Mouse (Mus musculus): ENCODE data around the gene Krt16. TPM values are rescaled to one million over a fixed set of nuclear protein-coding genes. Genes with fewer than 3 reads are reported as not detected.

Gene Krt16
- total and polyA plus RNA-seq, 2 experiments from 2014 or later: not detected

DNA sequence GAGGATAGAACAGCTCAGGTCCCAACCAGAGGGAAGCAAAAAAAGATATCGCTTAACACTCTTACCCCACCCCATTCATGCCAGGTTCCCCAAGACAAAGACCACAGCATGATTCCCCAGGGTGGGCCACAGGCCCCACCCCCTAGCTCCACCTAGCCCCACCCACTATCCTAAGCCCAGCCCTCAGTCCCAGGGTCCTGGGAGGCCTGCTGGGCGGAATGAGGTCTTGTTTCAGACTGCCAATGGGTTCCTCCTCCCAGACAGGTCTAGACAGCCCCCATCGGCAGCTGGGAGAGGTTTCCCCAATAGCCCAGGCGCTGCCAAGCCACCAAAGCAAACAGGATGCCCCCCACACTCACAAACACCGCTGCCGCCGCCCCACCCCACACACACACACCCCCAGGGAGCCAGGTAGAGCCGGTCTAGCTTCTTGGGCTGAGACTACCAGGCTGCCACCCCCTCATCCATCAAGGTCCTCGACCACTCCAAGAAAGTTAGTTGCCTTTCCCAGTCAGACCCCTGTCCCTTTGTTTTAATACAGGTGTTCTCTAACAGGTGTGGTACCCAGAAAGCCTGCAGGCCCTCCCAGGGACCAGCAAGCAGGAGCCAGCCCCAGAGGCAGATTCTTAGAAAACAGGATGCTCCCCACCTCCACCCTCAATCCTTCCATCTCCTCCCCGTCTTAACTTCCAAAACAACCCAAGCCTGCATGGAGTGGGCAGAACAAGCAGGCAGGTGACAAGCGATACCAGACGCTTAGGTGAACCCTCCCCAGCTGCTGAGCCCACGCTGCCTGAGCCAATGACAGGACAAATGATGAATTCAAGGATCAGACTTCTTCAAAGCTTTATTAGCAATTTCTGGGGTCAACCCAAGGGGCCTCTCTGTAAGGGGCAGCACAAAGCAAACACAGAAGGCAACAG lies 13.6 kb upstream of the Krt16 start:
- no peak overlapping the region for H3K9ac ChIP-seq (replicated peaks; ENCODE audit: low read depth, low read length)
- DNase-seq (ENCODE audit: low spot score) (no peak), ATAC-seq (ENCODE audit: insufficient read depth, low read depth) (no peak)
- H3K4me3 ChIP-seq (ENCODE audit: low read depth, low read length): no peak overlapping the region
- no peak for TF ChIP-seq EP300 (IDR thresholded peaks at IDR 0.05; ENCODE audit: low read depth)
- TF ChIP-seq CTCF (IDR thresholded peaks at IDR 0.05; ENCODE audit: low read depth): no peak
- H3K4me2 ChIP-seq (ENCODE audit: low read depth, low read length): no peak overlapping the region
- H3K36me3 ChIP-seq (replicated peaks; ENCODE audit: control insufficient read depth, insufficient read depth, low read length): no peaks in the 10 kb centered on the region
- H3K4me1 ChIP-seq (ENCODE audit: control insufficient read depth, insufficient read depth): no peaks in the 10 kb centered on the region
- no peak overlapping the region for H3K27ac ChIP-seq (ENCODE audit: low read depth)
- no peaks in the 10 kb centered on the region for H3K9me3 ChIP-seq (replicated peaks; ENCODE audit: control insufficient read depth, low read length)
- H3K27me3 ChIP-seq (ENCODE audit: control insufficient read depth, insufficient read depth, low read length): no peaks in the 10 kb centered on the region
- WGBS: 29% methylated on average over 13 of the region's 13 CpGs

DNA sequence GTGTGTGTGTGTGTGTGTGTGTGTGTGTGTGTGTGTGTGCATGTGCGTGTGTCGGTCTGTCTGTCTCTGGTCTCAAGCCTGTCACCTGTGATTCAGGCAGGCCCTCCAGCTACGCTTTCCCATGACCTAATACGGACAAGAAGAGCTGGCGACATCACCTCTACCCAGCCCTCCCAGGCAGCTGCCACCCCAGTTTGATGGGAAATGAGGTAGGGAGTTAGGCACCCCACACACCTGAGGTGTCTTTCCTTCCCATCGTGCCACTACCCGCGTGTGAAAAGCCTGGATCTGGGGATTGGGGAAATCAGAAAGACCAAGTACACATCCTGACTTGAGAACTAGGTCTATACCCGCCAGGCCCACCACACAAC lies 12.5 kb upstream of the Krt16 start:
- no peaks in the 10 kb centered on the region for H3K9me3 ChIP-seq (replicated peaks; ENCODE audit: control insufficient read depth, low read length)
- H3K4me2 ChIP-seq (ENCODE audit: low read depth, low read length): no peak overlapping the region
- H3K4me3 ChIP-seq (ENCODE audit: low read depth, low read length): no peak overlapping the region
- H3K36me3 ChIP-seq (replicated peaks; ENCODE audit: control insufficient read depth, insufficient read depth, low read length): no peaks in the 10 kb centered on the region
- TF ChIP-seq CTCF (IDR thresholded peaks at IDR 0.05; ENCODE audit: low read depth): no peak
- TF ChIP-seq EP300 (IDR thresholded peaks at IDR 0.05; ENCODE audit: low read depth): no peak
- no peaks in the 10 kb centered on the region for H3K4me1 ChIP-seq (ENCODE audit: control insufficient read depth, insufficient read depth)
- DNase-seq (ENCODE audit: low spot score): no peak
- H3K27me3 ChIP-seq (ENCODE audit: control insufficient read depth, insufficient read depth, low read length): no peaks in the 10 kb centered on the region
- no peak overlapping the region for H3K9ac ChIP-seq (replicated peaks; ENCODE audit: low read depth, low read length)
- 76% methylated on average over 9 of the region's 9 CpGs for WGBS
- no peak overlapping the region for H3K27ac ChIP-seq (ENCODE audit: low read depth)
- ATAC-seq (ENCODE audit: insufficient read depth, low read depth): no peak

- H3K9me3 ChIP-seq (replicated peaks; ENCODE audit: control insufficient read depth, low read length): no peaks in the 10 kb centered on the region
- TF ChIP-seq CTCF (IDR thresholded peaks at IDR 0.05; ENCODE audit: low read depth) (no peak), EP300 (IDR thresholded peaks at IDR 0.05; ENCODE audit: low read depth) (no peak)
- ATAC-seq (ENCODE audit: insufficient read depth, low read depth) (no peak), DNase-seq (ENCODE audit: low spot score) (no peak)
- 70% methylated on average over 21 of the region's 21 CpGs for WGBS
- H3K36me3 ChIP-seq (replicated peaks; ENCODE audit: control insufficient read depth, insufficient read depth, low read length): no peaks in the 10 kb centered on the region
- no peak within 1 kb of the TSS for H3K27ac ChIP-seq (ENCODE audit: low read depth)
- H3K4me1 ChIP-seq (ENCODE audit: control insufficient read depth, insufficient read depth): no peaks in the 10 kb centered on the region
- no peak within 1 kb of the TSS for H3K4me2 ChIP-seq (ENCODE audit: low read depth, low read length)
- no peak within 1 kb of the TSS for H3K9ac ChIP-seq (replicated peaks; ENCODE audit: low read depth, low read length)
- H3K4me3 ChIP-seq (ENCODE audit: low read depth, low read length): no peak within 1 kb of the TSS
- no peaks in the 10 kb centered on the region for H3K27me3 ChIP-seq (ENCODE audit: control insufficient read depth, insufficient read depth, low read length)
Measured at GRCm38 (mm10) chr11:100260514-100261234, 12.0 kb upstream of the Krt16 start, which contains the start of gene Krt17. TSS of gene Krt17 (minus strand) at chr11:100261029.

GRCm38 (mm10) chr11:100259079-100259478 lies 10.4 kb upstream of the Krt16 start:
- WGBS: 88% methylated on average over 9 of the region's 9 CpGs
- H3K36me3 ChIP-seq (replicated peaks; ENCODE audit: control insufficient read depth, insufficient read depth, low read length): no peaks in the 10 kb centered on the region
- no peak overlapping the region for H3K4me2 ChIP-seq (ENCODE audit: low read depth, low read length)
- no peak for TF ChIP-seq CTCF (IDR thresholded peaks at IDR 0.05; ENCODE audit: low read depth)
- TF ChIP-seq EP300 (IDR thresholded peaks at IDR 0.05; ENCODE audit: low read depth): no peak
- DNase-seq (ENCODE audit: low spot score): no peak
- no peaks in the 10 kb centered on the region for H3K9me3 ChIP-seq (replicated peaks; ENCODE audit: control insufficient read depth, low read length)
- no peak for ATAC-seq (ENCODE audit: insufficient read depth, low read depth)
- no peaks in the 10 kb centered on the region for H3K4me1 ChIP-seq (ENCODE audit: control insufficient read depth, insufficient read depth)
- no peak overlapping the region for H3K27ac ChIP-seq (ENCODE audit: low read depth)
- no peak overlapping the region for H3K4me3 ChIP-seq (ENCODE audit: low read depth, low read length)
- no peak overlapping the region for H3K9ac ChIP-seq (replicated peaks; ENCODE audit: low read depth, low read length)
- H3K27me3 ChIP-seq (ENCODE audit: control insufficient read depth, insufficient read depth, low read length): no peaks in the 10 kb centered on the region

DNA sequence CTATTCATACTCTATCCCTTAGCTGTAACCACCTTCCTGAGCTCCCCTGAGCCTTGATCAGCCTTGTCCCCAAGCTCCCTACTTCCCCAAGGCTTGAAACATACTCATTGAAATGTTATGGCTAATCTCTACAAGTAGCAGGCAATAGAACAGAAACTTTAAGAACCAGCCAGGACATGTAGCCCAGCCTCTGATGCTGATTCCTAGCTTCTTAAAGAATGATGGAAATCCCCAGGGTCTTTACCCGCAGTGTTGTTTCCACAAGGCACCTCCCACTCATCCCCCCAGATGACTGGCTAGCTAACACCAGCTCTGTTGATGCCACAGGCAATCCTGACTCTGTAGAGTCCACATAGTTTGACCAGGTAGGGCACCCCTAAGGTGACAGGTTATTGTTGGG lies 9.3 kb upstream of the Krt16 start:
- Histone ChIP-seq H3K4me1 (ENCODE audit: control insufficient read depth, insufficient read depth) (no peaks in the 10 kb centered on the region), H3K27ac (ENCODE audit: low read depth) (no peak overlapping the region), H3K27me3 (ENCODE audit: control insufficient read depth, insufficient read depth, low read length) (no peaks in the 10 kb centered on the region), H3K9me3 (replicated peaks; ENCODE audit: control insufficient read depth, low read length) (no peaks in the 10 kb centered on the region), H3K4me2 (ENCODE audit: low read depth, low read length) (no peak overlapping the region), H3K36me3 (replicated peaks; ENCODE audit: control insufficient read depth, insufficient read depth, low read length) (no peaks in the 10 kb centered on the region), H3K4me3 (ENCODE audit: low read depth, low read length) (no peak overlapping the region), H3K9ac (replicated peaks; ENCODE audit: low read depth, low read length) (no peak overlapping the region)
- no peak for TF ChIP-seq CTCF (IDR thresholded peaks at IDR 0.05; ENCODE audit: low read depth)
- no peak for TF ChIP-seq EP300 (IDR thresholded peaks at IDR 0.05; ENCODE audit: low read depth)
- WGBS: 83% methylated on average over 1 of the region's 1 CpGs
- ATAC-seq (ENCODE audit: insufficient read depth, low read depth) (no peak), DNase-seq (ENCODE audit: low spot score) (no peak)

Measured in heart, postnatal 0 days (tissue).